Mouse (Mus musculus) left cerebral cortex, postnatal 4 days (tissue): Measurements from ENCODE around the gene Atf3. TPM values are rescaled to one million over a fixed set of nuclear protein-coding genes. Genes with fewer than 3 reads are reported as not detected.

Source experiments
- DNase-seq: peaks from one replicate; pipeline ENCODE4 v3.0.0-alpha.2; 2022
- intact Hi-C: fragments of 180-260 bp; cut with DNase I; formaldehyde crosslinking; loops from one replicate; pipeline ENCODE4 v1.15.1; 2025
- total RNA-seq, 2 experiments: library from RNA; stranded (reverse); gene quantifications; 2 replicates each; pipeline ENCODE4 v1.2.3; 2021

Atf3 gene
- under 1 TPM; 0.58 to 0.99 TPM for total RNA-seq

DNA sequence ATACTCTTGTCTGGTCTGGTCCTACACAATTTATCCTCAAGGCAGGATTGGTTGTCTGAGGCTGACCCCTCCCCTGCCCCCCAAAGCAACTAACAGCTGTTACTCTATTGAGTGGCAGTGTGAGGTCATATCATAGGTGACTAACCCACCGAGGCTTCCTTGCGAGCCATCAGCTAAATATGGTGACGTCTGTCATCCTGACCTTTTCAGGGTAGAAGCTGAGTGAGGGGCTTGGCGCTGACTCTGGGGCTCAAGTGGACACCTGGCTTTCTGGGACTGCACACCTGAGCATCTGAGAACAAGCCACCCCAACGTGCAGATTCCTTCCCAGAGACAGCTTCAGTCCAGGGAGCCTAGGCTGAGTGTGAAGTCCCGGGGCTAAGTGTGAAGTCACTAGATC, at the start of gene Atf3:
Gene Atf3 (minus strand): TSS at position 101 of the 400 bp plus-strand sequence.
- no peak for DNase-seq
- intact Hi-C loops = no loop called here

DNA sequence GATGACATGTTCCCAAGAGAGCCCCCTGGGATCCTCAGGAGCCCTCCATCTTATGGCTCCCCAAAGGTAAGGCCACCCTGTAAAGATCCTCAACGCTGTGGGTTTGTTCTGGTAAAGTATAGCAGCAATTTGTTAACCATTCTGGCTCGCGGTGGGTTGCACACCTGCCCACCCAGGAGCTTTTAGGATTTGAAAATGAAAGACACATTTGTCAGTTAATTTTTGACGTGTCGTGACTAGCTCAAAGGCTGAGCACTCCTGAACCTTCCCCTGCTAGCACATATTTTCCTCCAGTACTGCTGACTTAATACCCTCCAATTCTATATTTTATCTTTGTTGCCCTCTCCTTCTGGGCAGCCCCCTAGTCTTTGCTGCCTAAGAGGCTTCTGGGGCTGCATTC, 49.3 kb upstream of the Atf3 start:
- intact Hi-C loops = no loop called here
- DNase-seq = no peak

- intact Hi-C loops = no loop called here
Observed at GRCm38 (mm10) chr1:191263471-191263870, 45.6 kb upstream of the Atf3 start.

DNA sequence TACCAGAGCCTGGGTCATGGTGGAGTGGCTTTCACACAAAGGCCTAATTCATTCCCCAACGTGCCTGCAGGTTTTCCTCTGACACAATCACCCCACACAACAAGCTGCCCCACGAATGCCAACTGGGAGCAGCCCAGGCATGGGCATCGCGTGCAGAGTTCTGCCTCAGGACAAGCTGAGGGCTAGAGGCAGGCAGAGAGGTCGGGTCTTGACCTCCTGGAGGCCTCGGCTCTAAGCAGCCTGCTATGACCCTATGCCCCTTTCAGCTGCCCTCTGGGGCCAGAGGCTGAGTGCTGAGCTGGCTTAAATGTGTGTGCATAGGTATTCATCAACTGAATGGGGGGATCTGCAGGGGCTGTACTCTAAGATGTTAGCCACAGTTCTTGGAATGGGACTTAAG, 44.0 kb upstream of the Atf3 start:
- intact Hi-C loops = no loop called here
- DNase-seq = no peak

More at GRCm38 (mm10) chr1:191263471-191263870, 45.6 kb upstream of the Atf3 start:
- DNase-seq = no peak

DNA sequence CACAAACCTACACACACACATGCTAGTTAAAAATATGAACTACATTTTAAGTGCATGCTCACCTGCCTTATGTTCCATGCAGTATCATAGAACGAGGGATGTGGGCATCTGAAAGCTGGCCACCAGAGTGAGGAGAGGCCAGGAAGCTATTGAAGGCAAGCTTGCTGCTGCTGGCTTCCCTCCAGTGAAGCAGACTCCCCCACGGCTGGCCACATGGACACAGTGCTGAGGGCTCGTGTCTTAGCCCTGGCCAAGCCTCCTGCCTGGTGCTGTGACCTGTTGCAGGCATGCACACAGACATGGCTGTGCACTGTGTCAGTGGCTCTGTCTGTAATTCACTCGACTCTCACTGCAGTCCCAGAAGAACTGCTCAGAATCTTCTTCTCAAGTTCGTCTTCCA, 41.8 kb upstream of the Atf3 start:
- peak; percentile 38 for DNase-seq
- intact Hi-C loops = no loop called here

- DNase-seq = no peak
- intact Hi-C loops = no loop called here
Observed at GRCm38 (mm10) chr1:191259121-191259520, 41.3 kb upstream of the Atf3 start.

GRCm38 (mm10) chr1:191258521-191258920, 40.7 kb upstream of the Atf3 start:
- DNase-seq = no peak
- intact Hi-C loops = no loop called here

GRCm38 (mm10) chr1:191257981-191258380, 40.1 kb upstream of the Atf3 start:
- intact Hi-C loops = no loop called here
- DNase-seq = no peak

GRCm38 (mm10) chr1:191257351-191257771, 39.5 kb upstream of the Atf3 start:
- intact Hi-C loops = no loop called here
- no peak for DNase-seq

GRCm38 (mm10) chr1:191256566-191257350, 38.9 kb upstream of the Atf3 start:
- no peak for DNase-seq
- intact Hi-C loops = no loop called here

DNA sequence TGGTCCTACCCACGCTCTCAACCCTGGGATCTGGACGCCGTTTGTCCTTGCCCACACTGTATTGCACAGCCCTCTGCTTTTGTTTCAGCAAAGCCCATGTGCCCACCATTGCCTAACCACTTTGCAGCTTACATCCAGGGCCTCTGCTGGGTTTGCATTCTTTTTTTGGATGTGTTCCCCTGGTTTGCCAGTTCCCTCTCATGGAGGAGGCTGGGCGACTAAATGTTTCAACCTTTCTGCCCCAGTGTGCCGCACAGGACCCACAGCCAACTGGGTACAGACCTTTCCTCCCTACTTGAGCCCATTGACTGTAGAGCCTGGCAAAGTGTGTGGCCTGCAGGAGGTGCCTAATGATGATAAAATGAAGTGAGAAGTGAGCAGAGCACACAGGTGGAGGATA, 38.3 kb upstream of the Atf3 start:
- DNase-seq = no peak
- intact Hi-C loops = no loop called here

DNA sequence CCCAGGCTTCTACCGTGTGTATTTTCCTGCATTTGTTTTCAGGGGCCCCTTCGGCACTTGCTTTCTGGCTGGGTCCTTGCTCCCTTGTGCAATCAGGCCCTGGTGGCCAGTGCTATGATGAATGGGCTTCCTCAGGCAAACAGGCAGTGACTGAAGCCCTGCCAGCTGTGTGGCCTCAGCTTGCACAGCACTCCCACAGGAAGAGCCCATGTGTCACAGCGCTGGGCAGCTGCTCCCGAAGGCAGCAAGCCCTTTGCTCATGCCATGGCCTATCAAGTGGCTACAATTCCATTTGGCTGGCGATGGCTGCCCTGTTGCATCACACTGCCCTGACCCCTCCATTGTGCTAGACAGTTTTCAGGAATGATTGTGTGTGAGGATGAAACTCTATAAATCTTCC, 36.6 kb upstream of the Atf3 start:
- peak; percentile 11 for DNase-seq
- intact Hi-C loops = no loop called here

- no peak for DNase-seq
- intact Hi-C loops = no loop called here
Observed at GRCm38 (mm10) chr1:191253636-191254035, 35.8 kb upstream of the Atf3 start.

DNA sequence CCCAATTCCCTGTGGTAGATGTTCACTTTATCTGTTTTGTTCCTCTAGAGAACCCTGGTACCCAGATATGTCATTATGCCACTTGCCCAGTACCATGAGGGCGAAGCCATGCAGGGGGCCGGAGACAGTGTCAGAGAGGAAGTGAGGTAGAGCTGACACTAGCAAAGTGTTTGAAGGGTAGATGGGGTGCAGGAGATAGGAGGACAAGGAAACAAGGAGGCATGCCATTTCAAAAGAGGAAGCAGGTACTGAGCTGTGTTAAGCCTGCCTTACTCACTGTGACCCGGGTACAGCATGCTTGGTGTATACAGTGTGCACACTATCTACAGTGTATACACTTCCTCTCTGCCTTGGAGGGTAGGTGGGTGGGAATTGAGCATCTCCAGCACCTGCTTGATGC, 32.1 kb upstream of the Atf3 start:
- intact Hi-C loops = no loop called here
- no peak for DNase-seq

DNA sequence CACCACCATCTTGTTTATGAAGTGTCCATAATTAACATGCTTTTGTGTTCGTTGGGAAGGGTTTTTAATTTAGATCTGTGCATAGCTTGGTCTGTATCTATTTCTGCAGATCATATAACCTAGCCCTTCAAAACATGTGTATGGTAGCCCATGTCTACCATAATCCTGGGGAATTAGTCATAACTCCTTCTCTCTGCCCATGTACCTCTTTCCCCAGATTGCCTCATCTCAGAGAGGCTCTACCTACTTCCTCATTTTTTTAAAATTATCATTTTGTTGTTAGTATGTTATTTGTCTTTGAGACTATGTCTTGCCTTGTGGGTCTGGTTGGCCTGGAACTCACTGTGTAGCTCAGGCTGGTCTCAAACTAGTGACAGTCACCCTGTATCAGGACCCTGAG, 30.6 kb upstream of the Atf3 start:
- no peak for DNase-seq
- intact Hi-C loops = no loop called here

- intact Hi-C loops = no loop called here
- no peak for DNase-seq
Observed at GRCm38 (mm10) chr1:191247561-191247960, 29.7 kb upstream of the Atf3 start.

- intact Hi-C loops = no loop called here
- no peak for DNase-seq
Observed at GRCm38 (mm10) chr1:191243855-191244254, 26.0 kb upstream of the Atf3 start.

DNA sequence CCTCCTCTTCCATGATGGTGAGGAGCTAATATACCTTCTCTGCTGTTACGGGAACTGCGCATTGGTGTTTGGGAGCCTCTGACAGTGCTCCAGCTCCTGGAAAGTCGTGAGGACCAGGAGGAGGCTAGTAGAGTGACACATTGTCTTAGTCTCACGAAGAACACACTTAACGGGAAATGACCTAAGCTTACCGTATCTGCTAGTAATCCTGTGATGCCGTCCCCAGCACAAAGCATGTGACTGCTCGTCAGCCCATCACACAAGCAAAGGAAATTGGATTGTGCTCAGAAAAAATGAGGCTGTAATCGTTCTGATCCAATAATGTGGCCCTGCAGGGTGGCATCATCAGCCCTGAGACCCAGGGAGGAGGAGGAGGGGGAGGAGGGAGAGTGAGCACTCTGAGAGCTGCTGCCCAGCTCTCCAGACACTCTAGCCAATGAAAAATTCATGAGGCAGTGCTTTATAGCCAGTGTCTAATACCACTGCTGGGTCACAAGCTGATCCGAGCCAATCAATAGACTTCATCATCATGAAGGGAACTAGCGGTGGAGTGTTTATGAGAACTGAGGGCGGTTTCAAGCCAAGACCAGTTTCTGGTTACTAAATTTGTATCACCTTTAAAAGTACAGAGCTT, 24.3 kb upstream of the Atf3 start:
- no peak for DNase-seq
- intact Hi-C loops = no loop called here

DNA sequence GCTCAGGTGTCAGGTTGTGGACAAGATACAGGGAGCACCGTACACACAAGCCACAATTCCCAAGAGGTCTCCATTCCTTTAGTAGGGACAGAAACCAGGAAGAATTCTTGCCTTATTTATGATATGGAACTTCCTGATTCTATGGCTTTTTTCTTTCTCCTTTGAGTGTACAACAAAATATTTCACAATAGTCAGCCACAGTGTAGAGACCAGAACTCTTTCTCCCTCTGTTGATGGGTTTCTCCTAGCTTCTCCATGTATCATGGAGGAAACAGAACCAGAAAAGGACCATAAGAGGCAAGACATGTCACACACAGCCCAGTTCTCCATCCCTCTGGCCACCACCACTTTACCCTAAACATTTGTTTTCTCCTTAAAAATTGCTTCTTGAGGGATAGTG, 23.7 kb upstream of the Atf3 start:
- intact Hi-C loops = no loop called here
- no peak for DNase-seq

- intact Hi-C loops = no loop called here
- DNase-seq = no peak
Observed at GRCm38 (mm10) chr1:191239602-191240001, 21.8 kb upstream of the Atf3 start.

DNA sequence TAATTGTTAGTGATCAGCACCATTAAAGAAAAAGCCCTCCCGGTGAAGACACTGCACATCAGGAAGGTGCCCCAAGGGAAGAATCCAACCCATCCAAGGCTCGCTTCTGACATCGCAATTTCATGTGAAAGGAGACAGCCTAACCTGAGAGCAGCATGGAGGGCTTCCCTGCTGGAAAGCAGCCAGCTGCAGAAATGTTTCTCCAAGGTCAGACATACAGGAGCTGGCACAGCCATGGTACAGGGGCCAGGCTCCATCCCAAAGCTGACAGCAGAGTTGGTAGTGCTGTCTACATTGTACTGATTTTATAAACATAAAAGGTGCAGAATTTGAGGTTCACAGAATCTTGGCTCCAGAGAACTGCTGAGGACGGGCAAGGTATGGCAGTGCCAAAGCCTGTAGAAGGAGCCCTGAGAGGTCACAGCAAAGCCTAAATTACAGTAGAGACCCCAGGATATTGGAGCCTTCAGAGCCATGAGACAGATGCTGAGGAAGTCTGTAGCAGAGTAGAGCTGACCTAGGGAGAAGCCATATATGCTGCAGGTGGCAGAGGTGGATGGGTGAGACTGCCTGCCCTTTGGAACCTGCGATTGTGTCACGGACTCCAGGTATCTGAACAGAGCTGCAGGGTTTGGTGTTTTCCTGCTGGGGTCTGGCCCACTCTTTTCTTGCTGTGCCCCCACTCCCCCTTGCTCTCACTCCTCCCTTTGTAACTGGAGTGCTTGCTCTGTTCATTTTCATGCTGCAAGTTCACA, 18.1 kb upstream of the Atf3 start:
- peak; percentile 15 for DNase-seq
- intact Hi-C loops = no loop called here

DNA sequence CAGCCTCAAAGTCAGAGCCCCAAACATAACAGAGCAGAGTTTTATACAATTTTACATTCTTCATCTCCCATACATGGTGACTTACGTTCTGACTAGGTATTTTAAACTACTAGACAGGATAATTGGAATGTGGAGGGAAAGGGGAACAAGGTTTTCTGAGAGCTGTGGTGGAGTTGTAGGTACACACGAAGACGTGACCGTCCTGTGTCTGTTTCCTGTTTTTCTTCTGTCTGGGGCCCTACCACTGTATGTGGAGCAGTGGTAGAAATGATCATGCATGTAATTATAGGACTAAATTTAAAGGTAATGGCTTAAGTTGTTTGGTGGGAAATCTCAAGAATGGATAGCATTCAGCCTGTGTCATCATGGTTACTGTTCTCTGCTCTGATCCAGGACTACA, 17.0 kb upstream of the Atf3 start:
- intact Hi-C loops = no loop called here
- no peak for DNase-seq
